Mouse (Mus musculus): ENCODE results near the gene Psmb7.

DNA sequence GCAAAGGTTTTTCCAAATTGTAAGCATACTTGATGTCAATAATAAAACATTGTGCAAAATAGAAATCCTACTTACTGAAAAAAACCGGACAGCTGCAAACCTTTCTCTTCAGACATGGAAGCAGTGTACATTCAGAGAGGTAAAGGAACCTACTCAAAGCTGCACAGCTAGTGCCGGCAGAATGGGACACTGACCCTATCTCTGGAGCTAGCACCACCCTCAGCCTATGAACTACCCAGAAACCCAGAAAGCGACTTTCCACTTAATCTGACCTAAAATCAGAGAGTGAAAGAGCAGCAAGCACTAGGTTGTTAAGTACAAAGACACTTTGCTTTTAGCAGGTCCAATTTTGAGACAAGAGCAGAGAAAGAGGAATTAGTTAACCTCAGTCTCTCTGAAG is 20.5 kb downstream of the Psmb7 start:
- TF ChIP-seq CTCF (IDR thresholded peaks at IDR 0.05; ENCODE audit: control insufficient read depth, insufficient read depth, insufficient replicate concordance, low read depth, low read length) (no peak), POLR2A (IDR thresholded peaks at IDR 0.05; ENCODE audit: control insufficient read depth, low read depth, low read length) (no peak)
